Mouse (Mus musculus) c-Kit-negative CD71-positive TER-119-positive erythroid progenitor cells, embryonic 14.5 days (primary cell): Measurements from ENCODE around the gene Sept5.

Experiments
- DNase-seq: peaks from one replicate; pipeline ENCODE4 v3.0.0-alpha.2; 2013; ENCODE audit warnings: low read depth, low spot score

The Sept5 gene

DNA sequence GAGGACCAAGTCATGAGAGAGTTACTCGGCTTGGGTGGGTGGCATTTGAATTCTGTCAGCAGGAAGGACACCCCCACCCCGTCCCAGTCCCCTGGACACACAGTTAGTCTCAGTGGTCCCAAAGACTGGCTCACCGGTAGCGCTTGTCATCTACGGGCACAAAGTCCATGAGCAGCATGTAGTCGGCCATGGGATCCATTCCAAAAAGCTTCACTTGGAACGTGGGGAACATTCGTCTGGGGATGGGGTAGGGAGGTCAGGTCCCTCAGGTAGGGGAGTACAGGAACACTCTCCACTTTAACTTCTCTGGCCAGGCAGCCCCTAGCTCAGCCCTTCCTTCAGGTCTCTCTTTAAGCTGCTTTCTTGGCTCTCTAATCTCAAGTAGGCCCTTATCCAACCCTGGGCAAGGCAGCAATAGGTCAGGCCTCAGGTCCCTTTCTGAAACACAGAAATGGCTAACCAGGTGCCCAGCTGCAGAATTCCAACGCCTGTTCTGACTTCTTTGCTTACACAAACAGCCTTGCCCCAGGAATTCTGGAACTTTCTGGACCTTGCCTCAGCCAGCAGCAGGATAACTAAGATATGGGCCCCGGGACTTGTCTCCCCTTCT is 44.7 kb downstream of the Sept5 start:
- DNase-seq = no peak

DNA sequence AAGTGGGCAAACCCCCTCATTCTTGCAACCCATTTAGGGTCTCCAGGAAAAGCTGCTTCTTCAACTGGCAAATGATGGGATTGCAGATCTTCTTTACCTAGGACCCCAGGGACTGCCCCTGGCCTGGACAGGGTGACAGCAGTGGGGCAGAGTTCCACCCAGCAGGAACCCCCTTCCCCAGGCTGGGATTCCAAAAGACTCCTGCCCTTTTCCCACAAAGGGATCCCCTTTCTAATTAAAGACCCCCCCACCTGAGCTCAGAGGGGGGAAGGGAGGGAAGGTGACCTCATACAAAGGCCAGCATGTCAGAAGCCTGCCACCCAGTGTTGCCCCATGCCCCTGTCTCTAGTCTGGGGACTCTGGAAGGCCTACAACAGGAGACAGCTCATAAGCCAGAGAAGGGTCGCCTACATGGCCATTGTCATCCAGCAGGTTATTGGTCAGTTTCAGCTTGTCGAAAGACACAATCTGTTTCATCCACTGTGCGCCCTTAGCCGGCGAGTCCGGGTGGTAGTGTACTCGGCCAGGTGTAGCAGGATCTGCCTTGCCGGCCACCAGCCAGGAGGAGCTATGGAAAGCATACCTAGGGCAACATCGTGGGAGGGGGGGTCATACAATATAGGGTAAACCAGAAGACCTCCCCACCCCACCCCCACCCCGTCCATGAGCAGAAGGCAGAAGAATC is 45.9 kb downstream of the Sept5 start:
- no peak for DNase-seq

DNA sequence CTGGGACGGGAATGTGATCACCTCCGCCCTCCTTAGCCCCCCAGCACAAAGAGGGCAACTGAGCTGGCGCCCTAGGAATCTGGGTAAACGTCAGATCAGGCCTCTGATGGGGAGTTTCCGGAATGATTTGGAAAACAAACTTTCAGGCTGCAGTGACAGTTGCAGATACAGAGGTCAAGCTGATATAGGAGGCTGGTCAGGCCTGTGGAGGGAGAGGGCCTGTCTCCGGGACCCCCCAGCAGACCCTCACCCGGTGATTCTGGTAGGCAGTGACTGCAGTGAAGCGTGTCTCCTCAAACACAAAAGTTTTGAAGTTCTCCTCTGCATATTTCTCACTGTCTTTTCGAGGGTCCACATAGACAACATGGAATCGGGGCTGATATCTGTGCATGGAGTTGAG is 46.6 kb downstream of the Sept5 start:
- no peak for DNase-seq

DNA sequence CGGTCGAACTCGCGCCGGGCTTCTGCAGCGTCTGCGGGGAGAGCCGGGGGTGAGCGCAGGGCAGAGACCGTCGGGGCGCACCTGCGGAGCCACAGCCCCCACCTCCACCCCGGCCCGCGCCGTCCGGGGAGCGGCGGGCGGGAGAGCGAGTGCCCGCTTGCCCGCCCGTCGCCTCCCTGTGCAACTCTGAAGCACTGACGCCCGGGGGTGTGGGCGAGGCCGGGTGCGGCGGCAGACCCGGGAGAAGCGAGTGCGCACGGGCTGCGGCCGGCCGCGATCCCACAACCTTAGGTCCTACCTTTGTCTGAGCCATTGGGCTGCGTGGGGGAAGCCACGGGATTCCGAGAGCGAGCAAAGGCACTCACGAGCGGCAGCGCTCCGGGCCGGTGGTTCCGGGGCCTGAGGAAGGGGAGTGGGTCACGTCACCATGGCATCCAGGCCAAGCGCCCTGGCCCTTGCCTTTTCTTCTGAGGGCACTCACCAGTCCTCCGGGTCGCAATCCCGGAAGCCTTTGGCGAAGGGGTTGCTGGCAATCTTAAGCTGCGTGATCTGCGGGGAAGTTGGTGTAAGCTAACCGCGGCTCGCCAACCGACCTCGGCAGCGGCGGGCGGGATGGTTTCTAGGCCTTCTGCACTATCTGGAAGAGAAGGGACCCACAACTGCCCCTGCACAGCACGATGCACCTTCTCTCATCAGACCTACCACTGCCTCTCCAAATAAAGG is 47.2 kb downstream of the Sept5 start:
- DNase-seq = no peak

DNA sequence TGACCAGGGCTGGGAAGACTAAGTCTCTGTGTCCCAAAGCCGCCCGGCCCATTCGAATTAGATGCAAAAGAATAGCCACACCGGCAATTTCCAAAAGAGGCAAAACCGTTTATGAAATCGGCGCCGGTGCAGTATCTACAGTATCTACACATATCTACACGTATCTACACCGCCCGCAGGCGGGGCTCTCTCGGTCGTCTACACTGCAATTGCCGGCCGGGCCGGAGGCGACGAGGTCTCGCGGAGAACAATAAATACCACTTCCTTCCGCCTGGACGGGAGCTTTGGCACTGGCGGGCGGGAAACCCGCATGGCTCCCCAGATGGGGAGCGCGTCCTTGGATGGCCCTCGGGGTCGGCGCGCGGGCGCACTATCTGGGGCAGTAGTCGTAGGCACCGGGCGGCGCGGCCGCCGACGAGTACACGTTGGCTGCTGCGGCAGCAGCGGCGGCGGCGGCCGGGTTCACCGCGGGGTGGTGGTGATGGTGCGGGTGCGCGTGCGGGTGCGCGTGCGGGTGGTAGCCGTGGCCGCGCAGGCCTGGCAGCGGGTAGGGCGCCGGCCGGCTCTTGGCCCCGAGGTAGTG is 48.0 kb downstream of the Sept5 start:
- no peak for DNase-seq

DNA sequence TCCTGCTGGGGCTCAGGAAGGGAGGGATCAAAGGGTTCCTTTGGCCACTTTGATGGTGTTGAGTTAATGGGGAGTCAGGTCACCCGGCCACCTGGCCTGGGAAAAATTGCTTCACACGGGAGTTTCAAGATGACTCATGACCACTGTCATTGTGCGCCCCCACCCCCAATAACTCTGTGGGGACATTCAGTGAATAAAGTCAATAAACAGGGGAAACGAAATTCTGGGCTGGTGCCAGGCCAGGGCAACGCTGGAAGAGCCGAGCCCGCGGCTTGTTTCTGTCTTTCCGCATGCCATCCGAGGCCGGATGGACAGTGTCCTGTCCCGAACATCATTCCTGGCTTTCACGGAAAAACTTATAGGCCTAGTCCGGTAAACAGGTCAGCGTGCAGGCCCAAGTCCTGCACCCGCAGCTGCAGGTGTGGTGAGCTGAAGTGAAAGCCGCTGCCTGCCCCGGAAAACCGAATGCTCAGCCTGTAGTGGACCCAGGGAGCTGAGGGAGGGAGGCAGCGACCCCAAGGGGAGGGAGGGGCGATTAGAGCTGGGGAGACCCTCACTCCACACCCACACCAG is 48.6 kb downstream of the Sept5 start:
- DNase-seq = no peak

DNA sequence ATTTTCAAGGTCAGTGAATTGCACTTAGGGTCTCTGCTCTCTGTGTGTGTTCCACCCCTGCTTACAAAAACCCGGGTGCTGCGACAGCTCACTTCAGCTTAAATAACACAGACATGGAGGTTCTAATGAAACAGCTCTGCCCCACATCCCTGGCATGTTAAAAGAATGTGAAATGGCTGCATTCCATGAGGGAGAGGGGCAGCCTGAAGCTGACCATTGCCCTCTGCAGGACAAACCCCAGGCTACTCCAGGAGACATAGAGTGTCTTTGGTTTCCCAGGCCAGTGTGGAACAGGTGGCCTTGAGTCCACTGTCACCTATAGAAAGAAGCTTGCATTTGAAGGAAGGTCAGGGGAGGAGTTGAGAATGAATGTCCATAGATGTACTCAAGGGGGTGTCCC is 49.4 kb downstream of the Sept5 start:
- no peak for DNase-seq

DNA sequence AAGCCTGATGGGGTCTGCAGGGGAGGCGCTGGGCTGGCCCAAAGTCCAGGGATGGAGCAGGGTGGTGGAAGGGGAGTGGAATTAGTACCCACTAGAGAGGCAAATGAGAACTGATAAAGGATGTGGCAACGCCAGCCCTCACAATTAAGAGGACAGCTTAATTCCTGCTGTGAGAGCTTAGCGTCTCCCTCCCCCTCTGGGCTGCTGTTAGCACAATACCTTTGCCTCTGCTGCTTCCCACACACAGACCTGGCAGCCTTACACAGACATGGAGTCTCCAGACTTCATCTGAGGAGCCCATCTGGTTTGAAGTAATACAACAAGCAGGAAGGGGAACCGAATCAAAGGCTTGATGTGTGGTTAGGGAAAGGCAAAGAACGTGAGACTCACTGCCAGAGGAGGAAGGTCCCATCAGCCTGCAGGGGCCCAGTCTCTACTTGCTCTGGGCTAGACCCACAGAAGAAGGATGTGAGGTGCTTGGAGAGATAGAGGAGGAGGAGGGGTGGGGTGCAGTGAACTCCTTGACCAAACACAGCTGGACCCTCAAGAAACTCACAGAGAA is 52.1 kb downstream of the Sept5 start:
- no peak for DNase-seq

DNA sequence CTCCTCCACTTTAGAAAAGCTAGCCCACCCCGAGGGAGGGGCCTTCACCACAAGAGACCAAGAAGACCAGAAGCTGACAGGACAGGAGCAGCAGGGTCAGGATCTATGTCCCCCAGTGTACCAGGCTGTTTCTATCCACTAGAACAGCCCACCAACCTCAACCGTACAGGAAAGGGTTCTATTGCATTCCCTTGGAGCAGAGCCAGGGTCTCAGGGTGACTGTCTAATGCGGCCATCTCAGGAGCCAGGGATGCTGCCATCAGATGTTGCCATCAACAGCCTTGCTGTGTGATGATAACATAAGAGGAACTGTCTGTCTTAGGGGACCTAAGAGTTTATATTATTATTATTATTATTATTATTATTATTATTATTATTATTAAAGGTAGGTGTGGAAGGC is 52.7 kb downstream of the Sept5 start:
- DNase-seq = no peak

DNA sequence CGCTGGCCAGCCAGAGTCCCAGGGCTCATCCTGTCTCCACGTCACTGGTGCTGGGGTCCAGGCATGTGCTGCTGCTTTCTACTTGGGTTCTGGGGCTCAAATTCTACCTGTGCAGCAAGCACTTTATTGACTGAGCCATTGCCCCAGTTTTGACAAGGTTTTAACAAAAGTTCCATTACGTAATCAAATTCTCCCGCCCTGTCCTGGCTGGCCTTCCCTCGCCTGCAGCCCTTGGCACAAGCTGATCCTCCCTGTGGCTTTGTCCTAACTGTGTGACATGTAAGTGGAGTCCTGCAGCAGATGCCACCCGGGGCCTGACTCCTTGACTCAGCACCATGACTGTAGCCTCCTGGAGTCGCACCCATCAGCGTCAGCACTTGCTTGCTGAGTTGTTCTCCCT is 55.6 kb downstream of the Sept5 start:
- DNase-seq = no peak
